Mouse (Mus musculus) neural tube, embryonic 15.5 days (tissue): ENCODE data around the gene Ilf3. TPM values are rescaled to one million over a fixed set of nuclear protein-coding genes. Genes with fewer than 3 reads are reported as not detected.

Experiments
- ATAC-seq: fragments of 200-750 bp; cut with Nextera tagmentation; 2 replicates; pipeline ENCODE4 v1.8.0; 2017; ENCODE audit warnings: mild to moderate bottlenecking, moderate TSS enrichment, moderate library complexity; ENCODE audit not compliant: low FRiP score
- H3K27ac ChIP-seq: fragments of 300-500 bp; sonication (generic); replicated peaks from 2 replicates; pipeline ENCODE4 v1.5.1; 2015; ENCODE audit warnings: mild to moderate bottlenecking, inconsistent platforms
- H3K27me3 ChIP-seq: fragments of 300-500 bp; sonication (generic); replicated peaks from 2 replicates; pipeline ENCODE4 v1.6.1; 2015; ENCODE audit warnings: inconsistent platforms
- H3K36me3 ChIP-seq: fragments of 300-500 bp; sonication (generic); 2 replicates; pipeline ENCODE4 v1.6.1; 2015; ENCODE audit warnings: inconsistent platforms
- H3K4me1 ChIP-seq: fragments of 300-500 bp; sonication (generic); 2 replicates; pipeline ENCODE4 v1.6.1; 2015; ENCODE audit warnings: inconsistent platforms
- H3K4me2 ChIP-seq: fragments of 300-500 bp; sonication (generic); 2 replicates; pipeline ENCODE4 v1.6.1; 2015; ENCODE audit warnings: inconsistent platforms, mild to moderate bottlenecking, moderate library complexity
- H3K4me3 ChIP-seq: fragments of 300-500 bp; sonication (generic); replicated peaks from 2 replicates; pipeline ENCODE4 v1.5.1; 2015; ENCODE audit warnings: mild to moderate bottlenecking, inconsistent platforms
- H3K9ac ChIP-seq: fragments of 300-500 bp; sonication (generic); replicated peaks from 2 replicates; pipeline ENCODE4 v1.6.1; 2015; ENCODE audit warnings: mild to moderate bottlenecking, inconsistent platforms
- H3K9me3 ChIP-seq: fragments of 300-500 bp; sonication (generic); replicated peaks from 2 replicates; pipeline ENCODE4 v1.6.1; 2016; ENCODE audit warnings: inconsistent platforms
- WGBS: fragments of 180-500 bp; shearing (Covaris S2); methylation state at CpG from one replicate; pipeline ENCODE4 v1.1.7; 2015; ENCODE audit warnings: mixed read lengths; 5-methylcytosine and 5-hydroxymethylcytosine counted together
- polyA plus RNA-seq: library from polyadenylated mRNA; unstranded; fragments of >200 nt; fragmentation: Nextera tagmentation; extraction: Ambion mirVana; gene quantifications from 2 replicates; pipeline ENCODE4 v1.2.1, GENCODE M21; 2015

The Ilf3 gene
- polyA plus RNA-seq, 1 experiment from 2014 or later, result 189 TPM

DNA sequence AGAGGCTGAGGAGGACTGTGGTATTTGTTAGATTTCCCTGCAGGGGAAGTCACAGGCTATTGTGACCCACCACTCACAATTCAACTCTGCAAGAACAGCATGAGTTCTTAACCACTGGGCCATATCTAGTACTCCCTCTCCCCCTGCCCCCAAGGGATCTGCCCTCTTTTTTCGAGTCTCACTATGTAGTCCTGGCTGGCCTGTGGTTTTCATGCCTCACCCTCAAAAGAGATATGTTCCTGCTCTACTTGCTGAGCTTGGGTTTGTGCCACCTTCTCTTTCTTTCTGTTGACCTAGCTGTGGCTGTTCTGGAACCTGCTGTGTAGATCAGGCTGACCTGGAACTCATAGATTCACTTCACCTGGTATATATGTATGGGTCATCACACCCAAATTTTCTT lies 4.8 kb downstream of the Ilf3 start:
- H3K4me2 ChIP-seq, result no peak overlapping the region
- no peak overlapping the region for H3K9ac ChIP-seq
- WGBS, result 55% methylated on average over 1 of the region's 1 CpGs
- no peaks in the 10 kb centered on the region for H3K27me3 ChIP-seq
- no peaks in the 10 kb centered on the region for H3K36me3 ChIP-seq
- H3K27ac ChIP-seq, result no peak overlapping the region
- ATAC-seq, result no peak
- H3K4me1 ChIP-seq, result peaks cover 54% of the 10 kb centered on the region
- no peaks in the 10 kb centered on the region for H3K9me3 ChIP-seq
- no peak overlapping the region for H3K4me3 ChIP-seq

DNA sequence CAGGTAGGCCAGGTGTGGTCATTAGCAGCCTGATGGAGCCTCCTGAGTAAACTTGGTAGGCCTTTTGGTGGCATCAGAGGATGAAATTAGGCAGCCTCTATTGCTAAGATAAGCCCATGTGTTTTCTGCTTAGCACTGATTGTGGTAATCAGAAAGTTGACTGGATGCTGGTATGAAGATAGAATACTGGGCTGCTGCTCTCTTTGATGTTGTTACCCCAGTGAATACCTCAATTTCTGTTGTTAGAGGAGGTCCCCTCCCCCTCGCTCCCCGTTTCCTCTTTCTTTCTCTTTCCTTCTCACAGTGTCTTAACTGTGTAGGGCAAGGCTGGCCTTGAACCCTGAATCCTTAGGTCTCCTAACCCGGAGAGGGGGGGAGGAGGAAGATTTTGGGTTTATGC lies 11.5 kb downstream of the Ilf3 start:
- no peak overlapping the region for H3K9ac ChIP-seq
- peaks cover 52% of the 10 kb centered on the region for H3K4me1 ChIP-seq
- 75% methylated on average over 3 of the region's 3 CpGs for WGBS
- H3K36me3 ChIP-seq, result no peaks in the 10 kb centered on the region; the same call in 1 of the 2 replicates
- no peaks in the 10 kb centered on the region for H3K27me3 ChIP-seq
- ATAC-seq, result no peak
- no peak overlapping the region for H3K4me3 ChIP-seq
- no peak overlapping the region for H3K4me2 ChIP-seq
- H3K27ac ChIP-seq, result no peak overlapping the region
- no peaks in the 10 kb centered on the region for H3K9me3 ChIP-seq

DNA sequence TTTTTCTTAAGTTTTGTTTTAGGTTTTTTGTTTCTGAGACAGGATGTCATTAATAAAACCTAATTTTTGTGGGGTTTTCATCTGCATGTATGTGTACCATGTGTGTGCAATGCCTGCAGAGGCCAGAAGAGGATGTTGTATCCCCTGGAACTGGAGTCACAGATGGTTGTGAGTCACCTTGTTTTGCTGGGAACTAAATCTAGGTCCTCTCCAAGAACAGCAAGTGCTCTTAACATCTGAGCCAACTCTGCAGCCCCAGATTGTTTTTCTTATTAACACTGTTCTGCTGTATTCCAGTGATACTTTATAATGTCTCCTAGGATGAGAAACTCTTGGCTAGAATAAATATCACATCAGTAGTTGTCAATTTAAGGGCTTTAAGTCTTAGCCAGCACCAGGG lies 13.2 kb downstream of the Ilf3 start:
- Histone ChIP-seq H3K27ac (no peak overlapping the region), H3K9ac (no peak overlapping the region), H3K27me3 (no peaks in the 10 kb centered on the region), H3K36me3 (no peaks in the 10 kb centered on the region; the same call in 1 of the 2 replicates), H3K4me1 (peaks cover 52% of the 10 kb centered on the region), H3K4me3 (no peak overlapping the region), H3K4me2 (no peak overlapping the region), H3K9me3 (no peaks in the 10 kb centered on the region)
- ATAC-seq, result no peak

DNA sequence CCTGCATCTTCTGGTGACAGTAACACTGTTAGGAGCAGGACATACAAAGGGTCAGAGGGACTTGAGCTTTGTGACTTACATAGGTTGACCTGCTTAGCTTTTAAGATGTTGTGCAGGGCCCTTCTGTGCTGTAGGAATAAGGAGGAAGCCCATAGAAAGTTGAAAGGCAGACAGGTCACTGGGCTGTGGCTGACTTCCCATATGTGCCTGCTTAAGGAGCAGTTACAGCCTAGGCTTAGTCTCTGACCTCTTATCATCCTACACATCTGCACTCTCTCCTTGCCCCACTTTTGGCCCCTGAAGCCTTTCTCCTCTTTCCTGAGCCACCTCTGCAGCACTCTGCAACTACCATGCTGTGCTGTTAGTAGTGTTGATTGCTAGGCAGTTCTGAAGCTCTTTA lies 16.3 kb downstream of the Ilf3 start:
- Histone ChIP-seq H3K4me2 (no peak overlapping the region), H3K27ac (no peak overlapping the region), H3K27me3 (no peaks in the 10 kb centered on the region), H3K4me1 (peaks cover 33% of the 10 kb centered on the region), H3K4me3 (no peak overlapping the region), H3K9me3 (no peaks in the 10 kb centered on the region), H3K36me3 (peaks cover 11% of the 10 kb centered on the region), H3K9ac (no peak overlapping the region)
- ATAC-seq, result no peak

DNA sequence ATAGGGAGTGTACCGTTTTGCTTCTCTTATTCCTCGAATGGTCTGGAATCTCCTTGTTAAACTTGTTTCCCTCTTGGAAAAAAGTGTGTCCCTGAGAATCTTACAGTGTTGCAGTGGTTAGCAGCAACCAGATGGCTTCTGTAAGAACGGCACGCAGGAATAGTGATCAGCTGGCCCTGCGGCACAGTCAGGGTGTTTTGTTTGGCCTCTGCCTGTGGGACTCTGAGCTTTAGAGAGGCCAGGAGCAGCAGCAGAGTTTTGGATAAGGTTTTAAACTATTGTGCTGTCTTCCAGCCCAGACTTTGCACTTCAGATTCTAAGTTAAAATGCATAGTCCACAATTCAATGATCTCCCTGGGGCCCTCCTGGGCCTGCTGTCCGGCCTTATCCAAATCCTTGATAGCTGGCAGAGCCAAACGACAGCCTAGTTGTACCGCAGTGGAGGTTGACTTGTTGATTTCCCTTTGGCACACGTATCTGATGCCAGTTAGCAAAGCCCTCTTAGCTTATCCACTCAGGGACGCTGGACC lies 25.0 kb downstream of the Ilf3 start:
- Histone ChIP-seq H3K4me2 (no peak overlapping the region), H3K36me3 (peaks cover 89% of the 10 kb centered on the region), H3K27ac (no peak overlapping the region), H3K9ac (no peak overlapping the region), H3K4me3 (no peak overlapping the region), H3K27me3 (no peaks in the 10 kb centered on the region), H3K9me3 (no peaks in the 10 kb centered on the region), H3K4me1 (no peaks in the 10 kb centered on the region)
- 89% methylated on average over 10 of the region's 10 CpGs for WGBS
- ATAC-seq, result no peak

DNA sequence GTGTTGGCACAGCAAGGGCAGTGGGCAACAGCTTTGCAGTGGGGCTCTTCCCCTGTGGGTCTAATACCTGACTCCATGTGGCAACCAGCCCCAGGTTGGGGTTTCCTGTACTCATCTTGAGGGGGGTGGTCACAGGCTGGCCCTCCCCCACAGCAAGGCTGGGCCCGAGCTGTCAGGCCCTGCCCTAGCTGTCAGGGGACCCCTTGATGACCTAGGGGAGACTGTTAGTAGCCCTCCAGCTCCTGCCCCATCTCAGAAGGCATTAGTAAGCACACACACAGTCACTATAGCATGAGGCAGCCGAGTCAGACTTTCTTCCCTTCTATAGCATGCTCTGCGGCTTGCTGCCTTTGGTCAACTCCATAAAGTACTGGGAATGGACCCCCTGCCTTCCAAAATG lies 28.0 kb downstream of the Ilf3 start:
- H3K4me2 ChIP-seq, result no peak overlapping the region
- 90% methylated on average over 3 of the region's 3 CpGs for WGBS
- ATAC-seq, result no peak

DNA sequence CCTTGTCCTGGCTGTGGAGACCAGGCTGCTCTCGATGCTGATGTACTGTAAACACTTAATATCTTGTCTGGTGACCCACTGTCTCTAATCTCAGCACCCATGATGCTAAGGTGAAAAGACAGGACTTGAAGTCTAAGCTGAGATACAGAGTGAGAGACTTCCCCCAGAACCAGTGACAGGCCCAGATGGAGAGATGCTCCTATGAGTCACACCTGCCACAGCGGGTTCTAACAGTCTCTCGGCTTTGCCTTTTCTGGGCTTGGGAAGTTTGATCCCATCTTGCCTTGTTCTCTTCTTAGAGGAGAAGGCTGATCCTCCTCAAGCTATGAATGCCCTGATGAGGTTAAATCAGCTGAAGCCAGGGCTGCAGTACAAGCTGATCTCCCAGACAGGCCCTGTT lies 29.5 kb downstream of the Ilf3 start:
- H3K36me3 ChIP-seq, result peaks cover 96% of the 10 kb centered on the region
- no peak for ATAC-seq
- H3K27me3 ChIP-seq, result no peaks in the 10 kb centered on the region
- no peak overlapping the region for H3K9ac ChIP-seq
- no peak overlapping the region for H3K4me2 ChIP-seq
- no peaks in the 10 kb centered on the region for H3K4me1 ChIP-seq
- no peaks in the 10 kb centered on the region for H3K9me3 ChIP-seq
- 96% methylated on average over 3 of the region's 3 CpGs for WGBS
- no peak overlapping the region for H3K4me3 ChIP-seq
- H3K27ac ChIP-seq, result no peak overlapping the region

More for the DNA sequence above, 28.0 kb downstream of the Ilf3 start:
- Histone ChIP-seq H3K36me3 (peaks cover 96% of the 10 kb centered on the region), H3K4me1 (no peaks in the 10 kb centered on the region), H3K9ac (no peak overlapping the region), H3K27ac (no peak overlapping the region), H3K4me3 (no peak overlapping the region), H3K27me3 (no peaks in the 10 kb centered on the region), H3K9me3 (no peaks in the 10 kb centered on the region)

DNA sequence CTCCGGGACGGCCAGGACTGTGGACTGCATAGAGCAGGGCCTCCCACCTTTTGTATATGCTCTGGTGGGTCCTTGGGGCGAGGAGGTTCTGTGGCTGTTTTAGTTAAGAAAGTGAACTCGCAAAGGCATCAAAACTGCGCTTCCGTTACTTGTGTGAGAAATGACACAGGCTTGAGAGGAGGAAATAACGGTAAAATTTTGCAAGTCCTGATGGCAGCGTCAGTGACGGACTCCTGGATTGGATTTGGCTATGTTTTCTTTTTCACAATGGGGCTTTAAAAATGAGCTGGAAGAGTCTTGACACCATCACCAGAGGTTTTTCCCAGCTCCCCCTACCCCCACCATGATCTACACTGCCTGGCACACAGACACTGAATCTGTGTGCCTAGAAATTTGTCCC lies 33.4 kb downstream of the Ilf3 start:
- ATAC-seq, result no peak
- Histone ChIP-seq H3K27me3 (no peaks in the 10 kb centered on the region), H3K9ac (no peak overlapping the region), H3K4me2 (no peak overlapping the region), H3K36me3 (peaks cover 95% of the 10 kb centered on the region), H3K27ac (no peak overlapping the region), H3K9me3 (no peaks in the 10 kb centered on the region), H3K4me3 (no peak overlapping the region), H3K4me1 (no peaks in the 10 kb centered on the region)
- 94% methylated on average over 9 of the region's 9 CpGs for WGBS

DNA sequence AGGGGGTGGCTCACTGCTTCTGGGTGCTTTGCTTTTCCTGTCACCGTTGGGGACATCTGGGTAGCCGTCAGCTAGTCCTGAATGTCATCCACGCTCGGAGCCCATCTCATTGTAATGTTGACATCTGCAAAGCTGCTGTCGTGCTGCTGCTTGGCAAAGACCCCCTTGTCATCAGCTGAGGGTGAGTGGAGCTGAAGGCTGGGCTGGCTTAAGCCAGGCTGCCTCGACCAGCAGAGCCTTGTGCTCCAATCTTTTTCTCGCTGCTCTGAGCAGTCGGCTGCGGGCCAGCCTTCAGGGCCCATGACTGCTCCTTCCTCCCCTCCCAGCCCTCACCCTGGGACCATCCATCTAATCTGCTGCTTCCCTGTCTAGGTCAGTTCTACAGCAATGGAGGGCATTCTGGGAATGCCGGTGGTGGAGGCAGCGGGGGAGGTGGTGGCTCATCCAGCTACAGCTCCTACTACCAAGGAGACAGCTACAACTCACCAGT lies 35.1 kb downstream of the Ilf3 start:
- no peaks in the 10 kb centered on the region for H3K27me3 ChIP-seq
- no peak overlapping the region for H3K27ac ChIP-seq
- H3K9ac ChIP-seq, result no peak overlapping the region
- no peak for ATAC-seq
- H3K4me1 ChIP-seq, result peaks cover 3% of the 10 kb centered on the region; the same call in 1 of the 2 replicates
- WGBS, result 86% methylated on average over 11 of the region's 11 CpGs
- no peaks in the 10 kb centered on the region for H3K9me3 ChIP-seq
- no peak overlapping the region for H3K4me3 ChIP-seq
- peaks cover 90% of the 10 kb centered on the region for H3K36me3 ChIP-seq
- H3K4me2 ChIP-seq, result no peak overlapping the region

DNA sequence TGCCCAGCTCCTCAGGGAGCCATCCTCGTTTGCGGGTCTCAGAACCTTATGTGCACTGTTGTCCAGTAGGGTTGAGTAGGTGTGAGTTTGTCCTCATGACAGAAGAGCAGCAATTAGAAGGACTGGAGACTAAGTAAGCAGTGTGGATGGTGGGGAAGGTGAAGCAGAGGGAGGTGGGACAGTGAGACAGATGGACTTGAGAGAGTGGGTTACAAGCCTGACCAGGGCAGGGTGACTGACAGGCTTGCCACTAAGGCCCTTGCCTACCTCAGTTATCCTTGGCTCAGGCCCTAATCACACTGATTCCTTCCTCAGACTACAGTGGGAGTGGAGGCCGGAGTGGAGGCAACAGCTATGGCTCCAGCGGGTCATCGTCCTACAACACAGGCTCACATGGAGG lies 36.1 kb downstream of the Ilf3 start:
- ATAC-seq, result no peak
- 94% methylated on average over 5 of the region's 5 CpGs for WGBS
- peaks cover 81% of the 10 kb centered on the region for H3K36me3 ChIP-seq
- H3K27me3 ChIP-seq, result no peaks in the 10 kb centered on the region
- H3K4me1 ChIP-seq, result peaks cover 12% of the 10 kb centered on the region; the same call in 1 of the 2 replicates
- H3K4me2 ChIP-seq, result no peak overlapping the region
- no peaks in the 10 kb centered on the region for H3K9me3 ChIP-seq
- H3K27ac ChIP-seq, result no peak overlapping the region
- no peak overlapping the region for H3K9ac ChIP-seq
- H3K4me3 ChIP-seq, result no peak overlapping the region

DNA sequence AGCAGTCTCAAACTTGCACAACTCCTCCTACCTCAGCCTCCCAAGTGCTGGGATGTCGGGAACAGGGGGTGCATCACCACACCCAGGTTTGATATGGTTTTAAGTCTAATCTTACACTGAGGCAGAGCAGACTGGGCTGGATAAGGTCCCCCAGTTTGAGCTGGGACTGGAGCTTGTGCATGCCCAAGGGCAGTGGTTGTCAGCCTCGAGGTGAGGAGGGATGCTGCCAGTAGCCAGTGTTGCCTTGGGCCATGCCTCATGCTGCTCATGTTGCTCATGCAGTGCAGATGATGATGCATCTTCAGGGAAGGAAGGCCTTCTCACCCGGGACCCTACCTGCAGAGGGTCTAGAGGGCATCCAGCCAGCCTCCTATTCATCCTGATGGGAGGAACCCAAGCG lies 37.9 kb downstream of the Ilf3 start:
- 80% methylated on average over 4 of the region's 4 CpGs for WGBS
- peaks cover 63% of the 10 kb centered on the region for H3K36me3 ChIP-seq
- H3K9me3 ChIP-seq, result no peaks in the 10 kb centered on the region
- no peaks in the 10 kb centered on the region for H3K27me3 ChIP-seq
- H3K4me2 ChIP-seq, result no peak overlapping the region
- H3K4me1 ChIP-seq, result peaks cover 15% of the 10 kb centered on the region; the same call in 1 of the 2 replicates
- H3K9ac ChIP-seq, result no peak overlapping the region
- no peak overlapping the region for H3K4me3 ChIP-seq
- no peak for ATAC-seq
- H3K27ac ChIP-seq, result no peak overlapping the region

DNA sequence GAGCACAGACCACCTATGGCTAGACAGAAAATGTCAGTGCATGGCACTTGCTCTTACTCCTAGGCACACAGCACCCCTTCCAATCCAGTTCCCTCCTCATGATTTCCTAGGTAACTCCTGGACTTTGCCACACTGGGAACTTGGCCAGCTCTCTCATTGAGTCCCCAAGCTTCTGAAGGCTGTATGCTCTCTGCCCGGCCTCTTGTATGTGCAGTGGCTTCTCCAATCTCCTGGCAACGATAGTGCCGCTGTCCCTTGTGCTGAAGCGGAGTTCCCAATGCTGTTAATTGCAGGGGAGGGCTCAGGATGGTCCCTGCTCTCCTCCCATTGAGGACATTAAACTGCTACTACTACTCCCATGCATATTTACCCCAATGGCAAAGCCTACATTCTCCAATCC lies 40.3 kb downstream of the Ilf3 start:
- Histone ChIP-seq H3K4me2 (no peak overlapping the region), H3K27ac (peak overlapping the region; percentile 45; the same call in 1 of the 2 replicates), H3K4me1 (peaks cover 30% of the 10 kb centered on the region), H3K27me3 (no peaks in the 10 kb centered on the region), H3K4me3 (no peak overlapping the region), H3K9ac (no peak overlapping the region), H3K9me3 (no peaks in the 10 kb centered on the region), H3K36me3 (peaks cover 40% of the 10 kb centered on the region)
- WGBS, result 4% methylated on average over 4 of the region's 4 CpGs
- ATAC-seq, result no peak

DNA sequence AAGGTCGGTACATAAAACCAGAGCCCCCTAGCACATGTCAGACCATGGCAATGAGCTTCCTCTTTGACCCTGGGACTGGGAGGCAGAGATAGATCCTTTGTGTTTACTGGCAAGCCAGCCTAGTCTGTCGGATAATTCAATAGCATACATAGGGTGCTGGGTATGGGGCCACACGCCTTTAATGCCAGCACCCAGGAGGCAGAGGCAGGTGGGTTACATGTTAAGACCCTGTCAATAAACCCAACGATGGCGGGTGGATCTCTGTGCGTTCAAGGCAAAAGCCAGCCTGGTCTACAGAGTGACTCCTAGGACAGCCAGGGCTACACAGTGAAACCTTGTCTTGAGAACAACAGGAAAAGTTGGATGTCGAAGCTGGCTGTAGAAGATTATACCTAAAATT lies 41.0 kb downstream of the Ilf3 start:
- 76% methylated on average over 7 of the region's 7 CpGs for WGBS
- Histone ChIP-seq H3K4me3 (no peak overlapping the region), H3K9me3 (no peaks in the 10 kb centered on the region), H3K4me1 (peaks cover 34% of the 10 kb centered on the region), H3K4me2 (no peak overlapping the region), H3K36me3 (peaks cover 34% of the 10 kb centered on the region), H3K27me3 (no peaks in the 10 kb centered on the region), H3K27ac (no peak overlapping the region), H3K9ac (no peak overlapping the region)
- ATAC-seq, result no peak
